Mouse (Mus musculus): Measurements from ENCODE around the gene Gm4064.
"Not testable (repeated sequence)": the region's sequence is repeated elsewhere in the genome, so short reads cannot be mapped to it uniquely, and the experiment has no call there.

Gene Gm4064

GRCm38 (mm10) chrY:2796105-2796504 is at the start of gene Gm4064:
TSS of gene Gm4064 (minus strand) at chrY:2796205.
- DNase-seq: not testable (repeated sequence)

- DNase-seq: not testable (repeated sequence)
Measured at GRCm38 (mm10) chrY:2830380-2830779, 34.4 kb upstream of the Gm4064 start, which contains the start of the genes Rbmy and Gm10256. TSS of gene Rbmy (plus strand) at chrY:2830680. TSS of gene Gm10256 (plus strand) at chrY:2830699.

Data from right cerebral cortex, adult 18-20 months (tissue).